Mouse (Mus musculus): ENCODE data around the gene Lrrc8e. TPM values are rescaled to one million over a fixed set of nuclear protein-coding genes. Genes with fewer than 3 reads are reported as not detected.
"Not testable (repeated sequence)": the region's sequence is repeated elsewhere in the genome, so short reads cannot be mapped to it uniquely, and the experiment has no call there.

Gene Lrrc8e
- total RNA-seq, 2 experiments from 2014 or later = not detected

DNA sequence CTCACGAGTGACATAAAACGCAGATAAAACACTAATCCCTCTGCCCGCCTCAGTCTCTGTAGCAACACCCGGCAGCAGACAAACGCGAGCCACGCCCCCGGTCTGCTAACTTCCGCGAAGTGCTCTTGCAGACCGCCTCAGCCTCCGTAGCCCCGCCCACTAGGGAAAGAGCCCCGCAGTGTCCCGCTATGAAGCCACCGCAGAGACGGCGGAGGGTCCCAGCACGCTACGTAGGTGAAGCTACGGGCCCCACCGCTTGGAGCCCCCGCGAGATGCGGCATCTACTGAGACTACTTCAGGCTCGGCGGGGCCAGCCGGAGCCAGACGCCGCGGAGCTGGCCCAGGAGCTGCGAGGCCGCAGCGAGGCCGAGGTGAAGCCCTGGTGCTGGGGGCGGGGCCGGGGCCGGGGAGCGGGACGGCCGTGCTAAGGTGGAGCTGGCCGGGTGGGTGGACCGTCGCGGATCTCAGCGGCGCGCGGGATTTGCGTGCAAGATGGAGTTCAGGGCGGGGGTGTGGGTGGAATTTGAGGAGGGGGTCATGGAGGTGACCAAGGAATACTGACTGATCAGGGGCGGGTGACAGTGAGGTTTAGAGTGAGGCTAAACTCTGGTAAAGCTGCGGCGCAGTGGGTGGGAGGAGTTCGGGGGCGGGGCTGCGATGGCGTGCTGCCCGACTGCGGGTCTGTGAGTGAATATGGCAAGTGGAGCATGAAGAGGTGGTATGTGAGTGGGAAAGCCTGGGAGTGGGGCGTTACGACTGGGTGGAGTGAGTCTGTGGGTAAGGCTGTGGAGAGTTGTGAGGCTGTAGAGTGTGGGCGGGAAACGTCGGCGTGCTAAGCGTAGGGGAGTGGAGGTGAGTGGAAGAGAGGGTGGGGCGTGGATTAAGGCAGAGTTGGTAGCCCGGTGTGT, 26.6 kb downstream of the Lrrc8e start, which contains the start of gene Snapc2:
TSS of gene Snapc2 (plus strand) at position 147 of the 908 bp plus-strand sequence.
- ATAC-seq (replicated peaks; ENCODE audit: low FRiP score, poor library complexity, severe bottlenecking) = peak; percentile 90

- ATAC-seq (replicated peaks; ENCODE audit: low FRiP score, poor library complexity, severe bottlenecking) = no peak
Measured at GRCm38 (mm10) chr8:4254001-4254400, 27.4 kb downstream of the Lrrc8e start.

- ATAC-seq (replicated peaks; ENCODE audit: low FRiP score, poor library complexity, severe bottlenecking) = not testable (repeated sequence)
Measured at GRCm38 (mm10) chr8:4255471-4255870, 28.8 kb downstream of the Lrrc8e start.

DNA sequence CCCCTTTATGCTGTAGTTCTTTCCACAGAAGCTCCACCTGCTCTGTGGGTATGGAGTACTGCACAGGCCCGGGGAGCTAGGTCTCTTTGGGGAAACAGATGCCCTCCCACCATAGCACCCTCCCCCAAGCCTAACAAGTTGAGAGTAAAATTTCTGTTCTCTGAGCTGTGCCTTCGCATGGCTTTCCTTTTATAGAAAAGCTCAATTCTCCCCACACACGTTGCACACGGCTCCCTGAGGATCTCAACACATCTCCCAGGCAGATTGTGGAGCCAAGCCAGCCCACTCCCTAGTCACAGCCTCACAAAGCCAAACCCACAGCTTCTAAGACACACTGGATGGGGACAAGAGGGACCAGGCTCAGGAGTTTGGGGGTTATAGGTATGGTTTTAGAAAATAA, 30.3 kb downstream of the Lrrc8e start:
- ATAC-seq (replicated peaks; ENCODE audit: low FRiP score, poor library complexity, severe bottlenecking) = no peak

DNA sequence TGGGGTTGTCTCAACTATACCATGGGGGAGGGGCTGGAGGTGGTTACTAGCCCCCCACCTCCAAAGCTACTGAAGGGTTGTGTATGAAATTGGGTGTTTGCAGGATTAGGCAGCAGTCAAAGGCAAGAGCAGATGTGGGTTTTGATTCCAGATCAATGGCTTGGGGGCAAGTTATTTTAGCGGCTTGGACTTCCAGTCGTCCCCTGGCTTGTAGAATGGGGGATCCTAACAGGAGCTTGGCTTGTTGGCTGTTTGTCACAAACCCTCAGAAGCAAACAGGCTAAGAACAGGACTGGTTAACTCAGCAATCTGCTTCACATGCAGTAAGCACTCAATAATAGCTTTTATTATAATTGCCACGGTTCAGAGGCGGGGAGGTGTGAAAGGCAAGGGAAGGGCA, 30.7 kb downstream of the Lrrc8e start:
- ATAC-seq (replicated peaks; ENCODE audit: low FRiP score, poor library complexity, severe bottlenecking) = no peak

DNA sequence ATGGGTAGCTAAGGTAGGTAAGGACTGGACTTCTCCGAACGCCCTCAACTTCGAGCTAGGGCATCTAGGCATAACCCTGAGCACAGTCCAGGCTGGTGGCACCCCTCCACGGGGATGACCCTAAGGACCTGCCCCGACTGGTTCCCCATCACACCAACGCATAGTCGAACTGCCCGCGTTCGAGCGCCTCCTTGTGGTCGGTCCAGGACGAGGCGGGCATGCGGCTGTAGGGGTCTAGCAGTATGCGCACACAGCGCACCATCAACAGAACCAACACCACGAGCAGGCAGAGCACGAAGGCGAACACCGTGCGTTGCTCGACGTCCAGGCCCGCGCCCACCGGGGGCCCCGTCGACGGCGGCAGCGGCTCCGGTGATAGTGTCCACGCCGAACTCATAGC, 31.6 kb downstream of the Lrrc8e start:
- peak; percentile 61 for ATAC-seq (replicated peaks; ENCODE audit: low FRiP score, poor library complexity, severe bottlenecking)

DNA sequence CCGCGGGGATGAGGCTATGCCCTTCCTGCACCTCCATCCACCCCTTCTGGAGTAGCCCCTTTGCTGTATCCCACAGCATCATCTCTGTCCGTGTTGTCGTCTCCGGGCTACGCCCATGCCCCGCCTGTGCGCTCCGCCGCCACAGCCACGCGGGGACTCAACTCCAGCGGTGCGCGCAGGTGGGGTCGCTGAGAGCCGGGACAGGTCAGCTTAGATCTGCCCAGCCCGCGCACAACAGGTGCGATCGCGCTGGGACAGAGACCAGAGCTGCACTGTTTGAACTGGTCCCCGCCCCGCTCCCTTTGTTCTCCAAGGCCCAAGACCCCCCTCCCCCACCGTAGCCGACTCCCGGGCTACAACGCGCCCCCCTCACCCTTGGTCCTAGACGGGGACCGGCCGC, 32.1 kb downstream of the Lrrc8e start:
- peak; percentile 51 for ATAC-seq (replicated peaks; ENCODE audit: low FRiP score, poor library complexity, severe bottlenecking)

- peak; percentile 93 for ATAC-seq (replicated peaks; ENCODE audit: low FRiP score, poor library complexity, severe bottlenecking)
Measured at GRCm38 (mm10) chr8:4259125-4259804, 32.6 kb downstream of the Lrrc8e start, which contains the start of gene Ctxn1. Gene Ctxn1, minus strand, starts transcription at chr8:4259274.

GRCm38 (mm10) chr8:4259805-4260170, 33.2 kb downstream of the Lrrc8e start:
- ATAC-seq (replicated peaks; ENCODE audit: low FRiP score, poor library complexity, severe bottlenecking) = no peak

DNA sequence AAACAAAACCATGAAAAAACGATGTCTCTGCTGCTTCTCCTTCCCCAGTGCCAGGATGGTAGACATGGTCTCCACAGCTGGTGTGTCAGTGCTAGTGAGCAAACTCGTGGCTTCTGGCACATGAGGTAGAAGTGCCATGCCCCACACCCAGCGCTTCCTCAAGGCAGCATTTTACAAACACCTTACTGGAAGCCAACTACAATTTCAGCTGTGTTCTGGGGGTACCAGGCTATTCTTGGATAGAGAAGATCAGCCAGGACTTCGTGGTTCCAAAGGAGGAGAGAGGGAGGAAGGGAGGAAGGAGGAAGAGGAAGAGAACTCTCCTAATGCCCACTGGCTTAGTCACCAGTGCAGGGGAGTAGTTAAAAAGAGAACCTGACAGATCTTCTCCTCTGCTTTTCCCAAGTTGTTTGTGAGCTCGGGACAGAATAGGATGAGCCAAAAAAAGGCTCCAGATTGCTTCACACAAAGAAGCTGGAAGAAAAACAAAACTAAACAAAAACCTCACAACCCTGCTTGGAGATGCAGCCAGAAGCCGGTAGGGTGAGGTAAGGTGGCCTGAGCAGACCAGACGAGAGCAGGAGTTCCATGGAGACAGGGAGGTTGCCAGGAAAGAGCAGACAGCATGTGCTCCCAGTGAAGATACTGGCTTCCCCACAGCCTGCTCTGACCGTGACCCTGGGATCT, 36.6 kb downstream of the Lrrc8e start:
- no peak for ATAC-seq (replicated peaks; ENCODE audit: low FRiP score, poor library complexity, severe bottlenecking)

DNA sequence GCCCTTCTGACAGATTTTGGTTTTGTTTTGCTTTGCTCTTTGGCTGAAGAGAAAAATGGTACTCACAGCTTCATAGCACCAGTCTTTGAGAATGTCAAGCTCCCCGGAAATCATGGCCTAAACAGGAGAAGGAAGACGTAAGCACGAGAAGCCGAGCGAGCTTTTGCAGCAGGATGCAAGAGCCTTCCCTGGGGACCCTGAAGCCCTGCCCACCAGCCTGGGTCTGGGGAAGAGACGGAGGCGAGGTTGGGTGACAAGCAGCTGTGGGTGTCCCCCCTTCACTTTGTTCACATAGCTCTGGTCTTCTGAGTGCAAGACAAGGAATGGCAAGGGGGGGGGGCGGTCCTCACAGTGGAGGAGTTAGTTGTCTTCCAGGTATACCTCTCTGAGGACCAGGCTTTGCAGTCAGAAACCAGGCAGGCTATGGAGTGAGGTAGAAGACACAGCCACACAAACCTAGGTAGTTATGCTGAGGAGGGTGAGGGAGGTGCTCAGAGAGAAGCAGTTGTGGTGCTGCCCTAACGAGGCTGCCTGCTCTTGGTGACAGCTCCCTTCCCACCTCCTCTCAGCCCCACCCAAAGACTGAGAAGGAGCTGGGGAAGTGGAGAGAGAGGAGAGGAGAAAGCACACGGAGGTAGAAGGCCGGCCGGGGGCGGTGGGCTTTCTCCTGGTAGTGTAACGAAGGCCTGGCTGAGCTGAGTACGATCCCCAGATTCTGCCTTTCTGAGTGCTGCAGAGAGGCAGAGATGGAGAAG, 38.7 kb downstream of the Lrrc8e start:
- 0 out of 2 replicates have a peak, but pooled peaks have one; percentile 35 for ATAC-seq (replicated peaks; ENCODE audit: low FRiP score, poor library complexity, severe bottlenecking)

DNA sequence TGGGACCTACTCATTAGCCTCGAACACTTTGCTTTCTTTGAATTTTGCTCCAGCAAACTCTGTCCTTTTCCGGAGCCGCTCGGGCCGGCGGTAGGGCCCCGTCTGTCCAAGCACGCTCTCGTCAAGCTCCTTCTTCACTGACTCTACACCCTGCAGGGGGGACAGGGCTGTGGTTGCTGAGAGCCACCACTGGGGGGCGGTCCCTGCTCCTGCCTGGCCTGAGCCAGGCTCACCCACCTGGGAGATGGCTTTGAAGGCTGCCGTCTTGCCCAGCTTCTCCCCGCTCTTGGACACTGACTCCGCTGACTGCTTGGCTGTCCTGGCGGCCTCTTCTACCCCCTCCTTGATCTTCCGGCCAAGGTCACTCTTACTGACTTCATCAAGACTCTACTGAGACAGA, 41.0 kb downstream of the Lrrc8e start:
- peak; percentile 63; the same call in 1 of the 2 replicates for ATAC-seq (replicated peaks; ENCODE audit: low FRiP score, poor library complexity, severe bottlenecking)

- ATAC-seq (replicated peaks; ENCODE audit: low FRiP score, poor library complexity, severe bottlenecking) = no peak
Measured at GRCm38 (mm10) chr8:4269609-4270008, 43.0 kb downstream of the Lrrc8e start.

GRCm38 (mm10) chr8:4275275-4276110, 48.9 kb downstream of the Lrrc8e start, which contains the start of gene Timm44:
Gene Timm44, minus strand, starts transcription at chr8:4275913.
- ATAC-seq (replicated peaks; ENCODE audit: low FRiP score, poor library complexity, severe bottlenecking) = peak; percentile 100

DNA sequence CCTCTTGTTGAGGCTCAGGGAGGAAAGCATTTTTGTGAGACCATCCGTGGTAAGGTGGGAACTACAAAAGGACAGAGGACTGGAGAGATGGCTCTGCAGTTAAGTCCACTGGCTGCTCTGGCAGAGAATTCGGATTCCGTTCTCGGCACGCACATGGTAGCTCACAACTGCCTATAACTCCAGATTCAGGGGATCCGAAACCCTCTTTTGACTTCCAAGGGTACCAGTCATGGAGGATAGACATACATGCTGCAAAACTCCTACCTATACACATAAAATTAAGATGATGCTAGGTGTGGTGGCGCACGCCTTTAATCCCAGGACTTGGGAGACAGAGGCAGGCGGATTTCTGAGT, 49.5 kb downstream of the Lrrc8e start:
- no peak; the same call in 1 of the 2 replicates for ATAC-seq (replicated peaks; ENCODE audit: low FRiP score, poor library complexity, severe bottlenecking)
